Mouse (Mus musculus) lung, embryonic 16.5 days (tissue): ENCODE measurements around the gene Znrf3. TPM values are rescaled to one million over a fixed set of nuclear protein-coding genes. Genes with fewer than 3 reads are reported as not detected.
A peak's percentile ranks its signal among the peaks of the same experiment; 100 is the strongest.

Experiments
- ATAC-seq: fragments of 200-750 bp; cut with Nextera tagmentation; 2 replicates; pipeline ENCODE4 v1.8.0; 2017; ENCODE audit warnings: low read depth, mild to moderate bottlenecking, moderate library complexity
- H3K27ac ChIP-seq: fragments of 300-500 bp; sonication (generic); 2 replicates; pipeline ENCODE4 v1.5.1; 2014; ENCODE audit warnings: mild to moderate bottlenecking, control low read depth, low read length
- H3K27me3 ChIP-seq: fragments of 300-500 bp; sonication (generic); 2 replicates; pipeline ENCODE4 v1.6.1; 2014; ENCODE audit warnings: low read depth, low read length, mixed read lengths; ENCODE audit not compliant: control insufficient read depth, insufficient read depth
- H3K36me3 ChIP-seq: fragments of 300-500 bp; sonication (generic); 2 replicates; pipeline ENCODE4 v1.6.1; 2014; ENCODE audit warnings: low read length; ENCODE audit not compliant: control insufficient read depth, insufficient read depth
- H3K4me1 ChIP-seq: fragments of 300-500 bp; sonication (generic); replicated peaks from 2 replicates; pipeline ENCODE4 v1.6.1; 2014; ENCODE audit warnings: low read length, mixed read lengths; ENCODE audit not compliant: control insufficient read depth, insufficient read depth
- H3K4me2 ChIP-seq: fragments of 300-500 bp; sonication (generic); 2 replicates; pipeline ENCODE4 v1.6.1; 2014; ENCODE audit warnings: low read depth, low read length, control low read depth
- H3K4me3 ChIP-seq: fragments of 300-500 bp; sonication (generic); 2 replicates; pipeline ENCODE4 v1.5.1; 2014; ENCODE audit warnings: mild to moderate bottlenecking, low read length, control low read depth
- H3K9ac ChIP-seq: fragments of 300-500 bp; sonication (generic); 2 replicates; pipeline ENCODE4 v1.6.1; 2014; ENCODE audit warnings: low read length, control low read depth
- H3K9me3 ChIP-seq: fragments of 300-500 bp; sonication (generic); 2 replicates; pipeline ENCODE4 v1.6.1; 2016; ENCODE audit warnings: low read length; ENCODE audit not compliant: control insufficient read depth
- WGBS: fragments of 180-500 bp; shearing (Covaris S2); extraction: QIAGEN DNeasy Blood & Tissue Kit; methylation state at CpG from one replicate; pipeline ENCODE4 v1.1.7; 2014; 5-methylcytosine and 5-hydroxymethylcytosine counted together
- polyA plus RNA-seq: library from polyadenylated mRNA; unstranded; fragments of >200 nt; fragmentation: Nextera tagmentation; extraction: Ambion mirVana; gene quantifications from 2 replicates; pipeline ENCODE4 v1.2.1, GENCODE M21; 2015

The Znrf3 gene
- polyA plus RNA-seq, 1 experiment from 2014 or later, result 17.2 TPM

DNA sequence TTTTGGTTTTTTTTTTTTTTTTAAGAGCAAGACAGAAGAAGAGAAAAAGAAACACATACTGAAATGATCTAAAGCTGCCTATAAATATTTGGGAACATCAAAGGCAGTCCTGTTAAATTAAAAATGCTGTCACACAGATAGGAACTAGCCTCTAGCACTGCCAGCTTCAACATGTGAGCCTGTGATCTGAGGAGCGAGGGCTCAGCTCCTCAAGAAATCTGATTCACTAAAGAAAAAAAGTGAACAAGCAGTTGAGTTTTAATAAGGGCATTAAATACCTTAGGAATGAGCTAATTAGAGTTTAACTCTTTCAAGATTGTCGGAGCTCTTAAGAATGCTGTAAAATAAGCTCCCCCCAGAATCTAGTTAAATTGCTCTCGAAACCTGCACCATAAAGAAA lies 17.4 kb downstream of the Znrf3 start:
- peak; percentile 42; the same call in 1 of the 2 replicates for ATAC-seq
- Histone ChIP-seq H3K4me1 (peaks cover 42% of the 10 kb centered on the region), H3K4me3 (no peak overlapping the region), H3K36me3 (no peaks in the 10 kb centered on the region), H3K9me3 (no peaks in the 10 kb centered on the region), H3K9ac (no peak overlapping the region), H3K4me2 (no peak overlapping the region), H3K27ac (no peak overlapping the region), H3K27me3 (no peaks in the 10 kb centered on the region)
- WGBS, result 40% methylated on average over 3 of the region's 3 CpGs

DNA sequence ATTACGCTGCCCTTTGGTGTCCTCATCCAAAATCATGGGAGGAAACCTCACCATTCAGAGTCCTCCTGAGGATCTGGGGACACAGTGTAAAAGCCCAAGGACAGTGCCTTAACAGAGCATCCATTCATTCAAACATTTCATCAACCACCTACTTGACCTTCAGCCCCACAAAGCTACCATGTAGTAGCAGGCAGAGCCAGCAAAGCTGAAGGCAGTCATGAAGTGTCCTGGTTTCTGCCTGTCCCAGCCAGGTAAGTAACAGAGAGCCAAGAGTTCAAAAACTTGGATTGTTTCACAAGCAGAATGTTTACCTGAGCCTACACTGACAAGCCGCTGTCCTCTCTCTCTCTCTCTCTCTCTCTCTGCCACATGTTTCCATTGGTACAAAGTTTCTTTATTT lies 18.3 kb downstream of the Znrf3 start:
- no peaks in the 10 kb centered on the region for H3K27me3 ChIP-seq
- no peak overlapping the region for H3K4me2 ChIP-seq
- no peak for ATAC-seq
- no peak overlapping the region for H3K27ac ChIP-seq
- no peaks in the 10 kb centered on the region for H3K36me3 ChIP-seq
- peaks cover 50% of the 10 kb centered on the region for H3K4me1 ChIP-seq
- no peak overlapping the region for H3K9ac ChIP-seq
- WGBS, result 79% methylated on average over 2 of the region's 2 CpGs
- H3K4me3 ChIP-seq, result no peak overlapping the region
- no peaks in the 10 kb centered on the region for H3K9me3 ChIP-seq

DNA sequence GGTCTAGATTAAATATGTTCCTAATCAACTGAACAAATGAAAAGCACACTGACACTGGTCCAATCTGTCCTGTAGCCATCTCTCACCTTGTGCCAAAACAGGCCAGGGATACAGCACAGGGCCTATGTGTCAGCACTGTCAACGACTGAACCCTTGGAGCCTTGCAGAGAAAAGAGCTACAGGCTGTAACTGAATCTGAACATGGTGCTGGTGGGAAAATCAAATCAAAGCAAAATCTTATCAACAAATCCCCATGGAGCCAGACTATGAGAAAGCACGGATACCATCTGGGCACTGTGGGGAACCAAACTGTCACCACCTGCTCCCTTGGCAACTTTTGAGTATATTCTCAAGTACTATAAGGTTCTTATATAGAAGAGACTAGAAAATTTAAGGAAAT lies 19.5 kb downstream of the Znrf3 start:
- H3K4me3 ChIP-seq, result no peak overlapping the region
- H3K4me1 ChIP-seq, result peaks cover 59% of the 10 kb centered on the region
- H3K27me3 ChIP-seq, result no peaks in the 10 kb centered on the region
- H3K27ac ChIP-seq, result no peak overlapping the region
- H3K36me3 ChIP-seq, result no peaks in the 10 kb centered on the region
- H3K9ac ChIP-seq, result no peak overlapping the region
- H3K9me3 ChIP-seq, result no peaks in the 10 kb centered on the region
- WGBS, result 49% methylated on average over 2 of the region's 2 CpGs
- no peak overlapping the region for H3K4me2 ChIP-seq
- no peak for ATAC-seq

DNA sequence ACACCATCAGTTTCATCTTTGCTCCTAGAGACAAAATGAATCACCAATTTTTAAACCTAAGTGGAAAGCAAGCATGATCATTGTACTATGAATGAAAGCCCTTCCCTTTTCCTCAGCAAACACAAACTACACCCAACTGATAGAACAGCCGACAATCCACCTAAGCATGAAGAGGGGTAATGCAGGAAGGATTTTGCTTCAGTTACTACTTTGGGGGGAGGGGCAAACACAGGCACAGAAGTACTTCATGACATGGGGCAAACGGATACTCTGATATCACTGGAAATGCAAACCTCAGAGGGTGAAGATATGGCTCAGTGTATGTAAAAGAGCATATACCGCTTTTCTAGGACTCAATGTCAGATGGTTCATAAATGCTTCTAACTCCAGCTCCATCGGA lies 20.5 kb downstream of the Znrf3 start:
- Histone ChIP-seq H3K9me3 (no peaks in the 10 kb centered on the region), H3K4me1 (peaks cover 55% of the 10 kb centered on the region), H3K36me3 (no peaks in the 10 kb centered on the region), H3K27me3 (no peaks in the 10 kb centered on the region), H3K4me2 (no peak overlapping the region), H3K9ac (no peak overlapping the region), H3K27ac (no peak overlapping the region), H3K4me3 (no peak overlapping the region)
- 64% methylated on average over 4 of the region's 4 CpGs for WGBS
- no peak for ATAC-seq

DNA sequence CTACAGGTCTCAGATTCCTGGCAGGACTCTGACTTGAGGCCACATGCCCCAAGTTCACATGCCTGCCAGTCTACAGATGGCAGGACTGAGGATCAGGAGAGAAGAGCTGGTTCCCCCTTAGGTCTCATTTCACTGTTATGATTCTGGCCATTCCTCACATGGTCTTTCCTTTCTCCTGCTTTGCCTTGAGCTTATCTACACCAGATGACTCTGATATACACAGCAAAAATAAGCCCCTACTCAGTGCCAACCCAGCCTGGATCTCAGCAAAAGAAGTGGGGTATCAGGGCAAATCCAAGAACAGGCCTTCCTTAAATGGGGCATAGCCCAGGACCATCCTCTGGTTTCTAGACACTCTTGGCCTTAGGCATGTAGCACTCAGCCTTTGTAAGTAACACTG lies 21.6 kb downstream of the Znrf3 start:
- peak overlapping the region; percentile 59 for H3K27ac ChIP-seq
- no peak overlapping the region for H3K9ac ChIP-seq
- H3K27me3 ChIP-seq, result no peaks in the 10 kb centered on the region
- peaks cover 50% of the 10 kb centered on the region for H3K4me1 ChIP-seq
- no peak overlapping the region for H3K4me3 ChIP-seq
- no peak overlapping the region for H3K4me2 ChIP-seq
- ATAC-seq, result no peak
- H3K9me3 ChIP-seq, result no peaks in the 10 kb centered on the region
- no peaks in the 10 kb centered on the region for H3K36me3 ChIP-seq

DNA sequence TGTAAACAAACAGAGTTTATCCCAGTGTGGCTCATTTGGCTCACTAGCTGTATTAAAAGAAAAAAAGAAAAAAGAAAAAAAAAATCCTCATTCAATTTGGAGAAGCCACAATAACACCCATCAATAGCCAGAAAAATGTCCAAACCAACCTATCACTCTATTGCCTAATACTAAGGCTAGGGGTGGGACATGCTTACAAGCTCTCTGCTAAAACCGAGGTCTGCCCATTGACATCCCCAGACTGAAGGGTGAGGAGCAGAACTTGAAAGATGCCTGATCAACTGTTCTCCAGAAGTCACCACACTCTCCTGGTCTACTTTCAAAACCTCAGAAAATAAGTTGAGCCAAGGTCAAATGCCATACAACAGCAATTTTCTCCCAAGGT lies 22.4 kb downstream of the Znrf3 start:
- no peaks in the 10 kb centered on the region for H3K36me3 ChIP-seq
- ATAC-seq, result peak; percentile 74
- no peaks in the 10 kb centered on the region for H3K27me3 ChIP-seq
- peaks cover 49% of the 10 kb centered on the region for H3K4me1 ChIP-seq
- peak overlapping the region; percentile 15; the same call in 1 of the 2 replicates for H3K4me2 ChIP-seq
- no peak overlapping the region for H3K4me3 ChIP-seq
- H3K27ac ChIP-seq, result peak overlapping the region; percentile 74
- H3K9me3 ChIP-seq, result no peaks in the 10 kb centered on the region
- H3K9ac ChIP-seq, result no peak overlapping the region
- 9% methylated on average over 1 of the region's 1 CpGs for WGBS

DNA sequence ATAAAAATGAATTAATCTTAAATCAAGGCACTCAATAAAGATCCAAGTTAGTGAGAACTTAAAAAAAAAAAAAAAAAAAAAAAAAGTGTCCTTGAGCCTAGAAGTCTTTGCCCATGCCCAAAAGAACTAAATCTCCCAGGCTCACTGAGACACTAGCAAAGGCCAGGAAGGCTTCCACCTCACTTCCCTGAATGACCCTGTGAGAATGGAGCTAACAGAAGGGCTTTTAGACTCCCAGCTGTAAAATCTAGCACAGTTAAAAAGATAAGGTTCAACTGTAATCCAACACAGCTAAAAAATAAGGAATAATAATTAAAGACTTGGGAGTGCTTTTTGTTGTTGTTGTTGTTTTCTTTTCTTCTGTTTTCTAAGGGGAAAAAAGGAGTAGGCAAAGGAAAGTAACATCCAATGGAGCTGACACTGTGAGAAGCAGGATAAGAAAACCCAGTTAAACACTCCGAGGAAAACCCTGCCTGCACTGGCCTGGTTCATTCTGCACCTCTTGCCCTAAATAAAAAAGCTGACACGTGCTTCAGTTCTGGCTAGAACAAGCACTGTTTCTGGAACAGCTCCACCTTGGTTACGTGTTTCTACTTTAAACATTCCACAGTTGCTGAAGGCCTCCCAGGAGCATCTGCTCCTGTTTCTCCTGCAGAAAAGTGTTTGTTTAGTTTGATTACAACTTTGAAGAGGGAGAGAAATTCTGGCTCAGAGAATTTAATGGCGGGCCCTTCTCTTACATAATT lies 23.0 kb downstream of the Znrf3 start:
- H3K36me3 ChIP-seq, result no peaks in the 10 kb centered on the region
- peak overlapping the region; percentile 74 for H3K27ac ChIP-seq
- peaks cover 50% of the 10 kb centered on the region for H3K4me1 ChIP-seq
- 4% methylated on average over 4 of the region's 4 CpGs for WGBS
- H3K9ac ChIP-seq, result no peak overlapping the region
- no peak overlapping the region for H3K4me3 ChIP-seq
- no peaks in the 10 kb centered on the region for H3K9me3 ChIP-seq
- H3K4me2 ChIP-seq, result peak overlapping the region; percentile 15
- no peaks in the 10 kb centered on the region for H3K27me3 ChIP-seq
- peak; percentile 80 for ATAC-seq

DNA sequence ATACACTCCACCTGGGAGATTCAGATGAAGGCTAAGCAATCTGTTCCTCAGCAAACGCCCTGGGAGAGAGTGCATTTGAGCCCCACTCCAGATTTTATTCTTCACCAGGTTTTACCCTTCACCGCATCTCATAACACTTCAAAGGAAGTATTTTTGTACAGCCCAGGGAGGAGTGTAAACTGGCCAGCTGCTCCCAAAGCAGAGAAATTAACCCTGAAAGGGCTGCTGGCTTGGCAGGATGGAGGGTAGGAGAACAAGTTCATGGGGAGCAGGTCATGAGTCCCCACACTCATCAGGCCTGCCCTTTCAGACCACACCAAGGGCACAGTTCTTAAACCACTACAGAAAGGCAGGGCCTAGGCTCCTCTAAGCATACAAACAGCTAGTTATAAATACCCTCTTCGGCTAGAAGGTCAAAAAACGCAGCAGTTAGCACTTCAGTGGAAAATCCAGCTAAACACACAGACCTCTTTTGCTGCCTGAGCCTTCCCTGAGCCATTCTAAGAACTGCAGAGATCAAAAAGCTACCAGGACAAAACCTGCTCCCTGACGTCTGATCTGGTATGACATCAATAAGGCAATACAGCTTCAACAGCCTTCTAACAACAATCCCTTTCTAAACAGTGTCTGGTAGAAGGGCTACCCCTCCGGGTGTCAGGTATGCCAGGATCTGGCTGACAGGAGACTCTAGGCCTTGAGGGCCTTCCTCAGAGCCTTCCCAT lies 28.9 kb downstream of the Znrf3 start:
- Histone ChIP-seq H3K4me1 (peaks cover 58% of the 10 kb centered on the region), H3K4me3 (no peak overlapping the region), H3K9me3 (no peaks in the 10 kb centered on the region), H3K9ac (peak overlapping the region; percentile 21), H3K27me3 (no peaks in the 10 kb centered on the region), H3K27ac (peak overlapping the region; percentile 89), H3K4me2 (peak overlapping the region; percentile 19), H3K36me3 (no peaks in the 10 kb centered on the region)
- ATAC-seq, result peak; percentile 75
- 6% methylated on average over 6 of the region's 6 CpGs for WGBS

DNA sequence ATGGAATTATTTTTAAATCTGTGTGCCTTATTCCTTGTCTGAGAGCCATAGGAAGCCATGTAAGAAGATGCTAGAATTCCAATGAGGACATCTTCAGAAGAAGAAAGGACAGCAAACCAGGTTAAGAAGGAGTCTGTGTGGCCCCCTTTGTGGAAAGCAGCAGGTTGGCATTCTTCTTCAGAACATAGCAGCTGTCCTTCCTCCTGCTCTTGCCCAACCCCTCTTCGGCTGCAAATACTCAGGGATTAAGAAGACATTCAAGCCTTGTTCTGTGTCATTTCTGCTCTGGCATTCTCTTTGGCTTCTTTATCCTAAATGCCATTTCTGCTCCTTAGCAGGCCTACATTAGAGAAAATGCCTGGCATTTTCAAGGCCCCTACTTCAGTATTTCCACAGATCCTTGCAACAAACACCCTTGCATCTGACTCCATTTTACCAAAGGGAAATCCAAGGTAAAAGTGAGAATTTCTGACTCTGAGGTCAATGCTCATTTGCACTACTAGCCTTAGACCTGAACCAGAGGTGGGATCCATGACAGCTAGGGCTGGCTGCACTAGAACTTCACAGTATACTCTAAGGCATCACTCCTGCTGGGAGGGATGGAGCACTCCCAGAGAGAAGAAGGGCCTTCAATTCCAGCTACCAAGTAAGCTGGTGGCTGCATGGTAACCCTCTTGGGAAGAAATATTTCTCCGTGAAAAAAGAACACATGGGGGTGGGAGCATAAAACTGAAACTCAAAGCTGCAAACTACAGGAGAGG lies 29.6 kb downstream of the Znrf3 start:
- Histone ChIP-seq H3K27me3 (no peaks in the 10 kb centered on the region), H3K4me3 (no peak overlapping the region), H3K4me2 (peak overlapping the region; percentile 19), H3K36me3 (no peaks in the 10 kb centered on the region), H3K9ac (no peak overlapping the region), H3K9me3 (no peaks in the 10 kb centered on the region), H3K27ac (peak overlapping the region; percentile 89), H3K4me1 (peaks cover 54% of the 10 kb centered on the region)
- no peak for ATAC-seq
- WGBS, result 28% methylated on average over 2 of the region's 2 CpGs
